ENCODE assay signal across 4 mouse cellular contexts in the genomic region with DNA sequence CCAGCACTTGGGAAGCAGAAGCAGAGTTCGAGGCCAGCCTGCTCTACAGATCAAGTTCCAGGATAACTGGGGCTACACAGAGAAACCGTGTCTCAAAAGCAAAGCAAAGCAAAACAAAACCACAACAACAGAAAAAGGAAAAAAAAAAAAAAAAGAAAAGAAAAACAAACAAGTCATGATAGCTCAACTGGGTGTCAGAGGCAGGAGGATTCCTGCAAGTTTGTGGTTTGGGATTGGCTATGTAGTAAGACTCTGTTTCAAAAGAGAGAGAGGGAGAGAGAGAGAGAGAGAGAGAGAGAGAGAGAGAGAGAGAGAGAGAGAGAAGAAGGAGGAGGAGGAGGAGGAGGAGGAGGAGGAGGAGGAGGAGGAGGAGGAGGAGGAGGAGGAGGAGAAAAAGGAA. TPM values are rescaled to one million over a fixed set of nuclear protein-coding genes. Genes with fewer than 3 reads are reported as not detected.
A peak's percentile ranks its signal among the peaks of the same experiment; 100 is the strongest.
DNase-seq lines count a peak whose midpoint lies in the region; TF ChIP-seq lines count a peak whose summit lies in the region.
"Not testable (repeated sequence)": the region's sequence is repeated elsewhere in the genome, so short reads cannot be mapped to it uniquely, and the experiment has no call there.

No protein-coding gene starts in this region.

- peak overlapping the region; percentile 94 for H3K27ac ChIP-seq in embryonic fibroblast, embryonic 13.5 days (ENCODE audit: insufficient read depth, low read length)

- not testable (repeated sequence) for H3K4me3 ChIP-seq in embryonic fibroblast, embryonic 13.5 days (ENCODE audit: insufficient read depth, low read length)

- peak; percentile 50 for DNase-seq in 3134 (ENCODE audit: extremely low read depth, insufficient read length, low spot score)
- DNase-seq in 3T3-L1 (ENCODE audit: low read depth, low spot score) = peak; percentile 69
- peak; percentile 45 for DNase-seq in Muller cell, postnatal 12 days (ENCODE audit: inconsistent ontology term)

- not testable (repeated sequence) for H3K4me1 ChIP-seq in embryonic fibroblast, embryonic 13.5 days (ENCODE audit: control insufficient read depth, insufficient read depth, low read length)

- not testable (repeated sequence) for TF ChIP-seq CTCF in embryonic fibroblast, embryonic 13.5 days (IDR thresholded peaks at IDR 0.05; ENCODE audit: borderline replicate concordance, insufficient read depth, low read length)

- not testable (repeated sequence) for TF ChIP-seq POLR2A in embryonic fibroblast, embryonic 13.5 days (IDR thresholded peaks at IDR 0.05; ENCODE audit: low read depth, low read length)

RNA-seq across cellular contexts. Expression of a gene that starts 22.9 kb away (rescaled TPM):
- 1.6 and 2.6 TPM in 2 replicates for polyA plus RNA-seq in embryonic fibroblast, embryonic 13.5 days (2011; ENCODE audit: insufficient read length, low read depth, missing spikeins)

RNA-seq across cellular contexts. Expression of a gene that starts 47.5 kb away (rescaled TPM):
- 2.8 and 4.3 TPM in 2 replicates for polyA plus RNA-seq in embryonic fibroblast, embryonic 13.5 days (2011; ENCODE audit: insufficient read length, low read depth, missing spikeins)
